Mouse (Mus musculus): ENCODE measurements around the gene Epb41l4b. TPM values are rescaled to one million over a fixed set of nuclear protein-coding genes. Genes with fewer than 3 reads are reported as not detected.

Epb41l4b gene
- 10.3 and 10.6 TPM in 2 replicates for polyA plus RNA-seq (2015; fragmentation: Nextera tagmentation; extraction: Ambion mirVana)

DNA sequence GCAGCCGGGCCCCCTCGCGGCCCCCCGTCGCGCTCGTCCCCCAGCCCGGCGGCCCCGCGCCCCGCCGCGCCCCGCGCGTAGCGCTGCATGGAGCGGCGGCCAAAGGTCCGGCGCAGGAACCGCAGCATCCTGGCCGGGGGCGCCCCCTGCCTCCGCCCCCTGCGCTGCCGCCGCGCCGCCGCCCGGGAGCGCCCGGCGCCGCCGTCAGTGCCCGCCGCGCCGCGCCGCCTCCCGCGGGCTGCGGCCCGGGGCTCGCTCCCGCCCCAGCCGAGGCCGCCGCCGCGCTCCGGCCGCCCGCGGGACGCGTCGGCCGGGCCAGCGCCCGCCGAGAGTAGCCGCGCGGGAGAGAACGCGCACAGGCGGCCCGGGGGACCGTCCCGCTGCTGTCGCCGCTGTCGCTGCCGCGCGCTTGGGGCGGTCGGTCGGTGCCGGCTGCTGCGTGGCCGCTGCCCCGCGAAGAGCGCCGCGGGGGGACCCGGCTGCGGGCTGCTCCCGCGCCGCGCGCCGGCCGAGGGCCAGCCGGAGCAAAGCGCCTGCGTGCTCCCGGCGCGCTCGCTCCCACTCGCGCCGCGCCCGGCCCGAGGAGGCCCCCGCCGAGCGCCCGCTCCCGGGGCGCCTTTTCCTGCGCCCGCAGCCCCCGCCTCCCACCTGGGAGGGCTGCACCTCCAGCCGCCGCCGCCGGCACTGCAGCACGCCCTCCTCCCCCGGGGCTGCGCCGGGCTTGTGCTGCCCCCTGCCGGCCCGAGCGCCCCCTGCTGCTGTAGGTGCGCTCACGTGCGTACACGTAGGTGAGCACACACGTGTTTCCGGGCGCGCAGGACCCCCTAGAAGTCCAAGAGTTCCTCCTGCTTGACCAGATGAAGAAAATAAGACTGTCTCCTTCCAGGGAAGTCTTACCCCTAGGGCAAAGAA is at the start of gene Epb41l4b:
Epb41l4b (minus strand) TSS at position 412 of the 912 bp plus-strand sequence.
- ATAC-seq (peak; percentile 80), DNase-seq (ENCODE audit: low spot score) (peak; percentile 87)
- peak within 1 kb of the TSS; percentile 43 for H3K9ac ChIP-seq (replicated peaks; ENCODE audit: low read depth)
- H3K27ac ChIP-seq (ENCODE audit: low read length): peak within 1 kb of the TSS; percentile 76
- H3K4me3 ChIP-seq (ENCODE audit: low read depth, low read length): peak within 1 kb of the TSS; percentile 67
- 1% methylated on average over 44 of the region's 142 CpGs for WGBS
- TF ChIP-seq CTCF (IDR thresholded peaks at IDR 0.05) (peak; percentile 93), EP300 (IDR thresholded peaks at IDR 0.05) (no peak)
- H3K4me1 ChIP-seq (ENCODE audit: insufficient read depth, low read depth, low read length): peaks cover 3% of the 10 kb centered on the region
- H3K36me3 ChIP-seq (ENCODE audit: insufficient read depth, low read length): no peaks in the 10 kb centered on the region
- H3K9me3 ChIP-seq (ENCODE audit: low read length): no peaks in the 10 kb centered on the region
- H3K4me2 ChIP-seq (replicated peaks; ENCODE audit: low read depth, low read length): peak within 1 kb of the TSS; percentile 98
- H3K27me3 ChIP-seq (replicated peaks; ENCODE audit: insufficient read depth, low read length): 0 out of 2 replicates have a peak, but pooled peaks cover 4% of the 10 kb centered on the region

DNA sequence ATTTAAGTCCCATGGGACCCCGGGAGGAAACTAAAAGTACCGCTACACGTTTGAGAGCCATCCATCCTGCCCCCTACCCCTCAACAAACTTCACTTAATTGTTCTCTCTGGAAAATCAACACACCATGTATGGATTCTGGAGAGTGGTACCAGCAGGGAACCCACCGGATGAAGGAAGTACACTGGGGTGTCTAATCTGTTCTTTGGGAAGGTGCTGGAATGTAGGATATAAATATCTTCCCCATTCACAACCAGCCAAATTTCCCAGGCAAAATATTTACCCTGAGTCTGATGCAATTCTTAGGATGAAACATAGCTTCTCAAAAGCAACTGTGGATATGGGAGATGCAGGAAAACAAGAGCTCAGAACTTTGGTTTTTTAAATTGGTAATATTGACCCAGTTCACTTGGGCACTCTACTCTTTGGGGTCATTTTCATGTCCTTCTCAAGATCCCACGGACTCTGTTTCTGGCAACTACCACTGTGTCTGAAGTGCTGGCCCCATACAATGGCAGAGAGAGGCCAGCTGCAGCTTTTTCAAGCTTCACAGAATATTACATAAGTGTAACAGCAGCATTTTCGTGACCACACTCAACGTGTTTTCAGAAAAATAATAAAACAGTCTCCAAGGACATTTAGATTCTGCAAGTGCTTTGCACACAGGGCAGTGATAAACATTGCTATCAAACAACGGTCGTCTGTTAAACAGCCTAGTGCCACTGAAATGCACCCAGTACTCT is 48.5 kb upstream of the Epb41l4b start:
- no peak overlapping the region for H3K27ac ChIP-seq (ENCODE audit: low read length)
- no peak overlapping the region for H3K4me2 ChIP-seq (replicated peaks; ENCODE audit: low read depth, low read length)
- no peak overlapping the region for H3K4me3 ChIP-seq (ENCODE audit: low read depth, low read length)
- no peaks in the 10 kb centered on the region for H3K9me3 ChIP-seq (ENCODE audit: low read length)
- 41% methylated on average over 9 of the region's 9 CpGs for WGBS
- DNase-seq (ENCODE audit: low spot score) (peak; percentile 50), ATAC-seq (peak; percentile 41; the same call in 1 of the 2 replicates)
- H3K27me3 ChIP-seq (replicated peaks; ENCODE audit: insufficient read depth, low read length): no peaks in the 10 kb centered on the region
- H3K4me1 ChIP-seq (ENCODE audit: insufficient read depth, low read depth, low read length): no peaks in the 10 kb centered on the region; the same call in 1 of the 2 replicates
- no peak overlapping the region for H3K9ac ChIP-seq (replicated peaks; ENCODE audit: low read depth)
- TF ChIP-seq EP300 (IDR thresholded peaks at IDR 0.05) (peak; percentile 31), CTCF (IDR thresholded peaks at IDR 0.05) (no peak)
- H3K36me3 ChIP-seq (ENCODE audit: insufficient read depth, low read length): no peaks in the 10 kb centered on the region

DNA sequence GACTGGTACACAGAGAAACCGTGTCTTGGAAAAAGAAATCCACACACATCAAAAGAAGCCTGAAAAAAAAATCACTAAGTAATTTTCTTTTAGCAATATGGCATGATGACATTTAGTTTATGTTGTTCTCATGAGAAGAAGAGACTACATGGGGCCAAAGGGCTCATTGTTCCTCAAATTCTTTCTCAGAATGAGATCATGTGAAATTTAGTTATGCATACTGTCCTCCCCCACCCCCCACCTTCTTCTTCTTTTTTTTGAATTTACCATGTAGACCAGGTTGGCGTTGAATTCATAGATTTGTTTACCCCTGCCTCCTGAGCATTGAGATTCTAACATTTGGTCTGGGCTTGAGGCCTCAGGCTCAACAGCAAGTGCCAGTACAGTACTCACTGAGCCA is 46.6 kb upstream of the Epb41l4b start:
- H3K4me2 ChIP-seq (replicated peaks; ENCODE audit: low read depth, low read length): no peak overlapping the region
- DNase-seq (ENCODE audit: low spot score): no peak
- H3K9me3 ChIP-seq (ENCODE audit: low read length): no peaks in the 10 kb centered on the region
- no peak overlapping the region for H3K9ac ChIP-seq (replicated peaks; ENCODE audit: low read depth)
- H3K4me1 ChIP-seq (ENCODE audit: insufficient read depth, low read depth, low read length): no peaks in the 10 kb centered on the region; the same call in 1 of the 2 replicates
- H3K36me3 ChIP-seq (ENCODE audit: insufficient read depth, low read length): no peaks in the 10 kb centered on the region
- 88% methylated on average over 2 of the region's 2 CpGs for WGBS
- H3K27ac ChIP-seq (ENCODE audit: low read length): no peak overlapping the region
- no peak overlapping the region for H3K4me3 ChIP-seq (ENCODE audit: low read depth, low read length)
- TF ChIP-seq CTCF (IDR thresholded peaks at IDR 0.05): no peak
- no peak for TF ChIP-seq EP300 (IDR thresholded peaks at IDR 0.05)
- no peaks in the 10 kb centered on the region for H3K27me3 ChIP-seq (replicated peaks; ENCODE audit: insufficient read depth, low read length)
- no peak for ATAC-seq

DNA sequence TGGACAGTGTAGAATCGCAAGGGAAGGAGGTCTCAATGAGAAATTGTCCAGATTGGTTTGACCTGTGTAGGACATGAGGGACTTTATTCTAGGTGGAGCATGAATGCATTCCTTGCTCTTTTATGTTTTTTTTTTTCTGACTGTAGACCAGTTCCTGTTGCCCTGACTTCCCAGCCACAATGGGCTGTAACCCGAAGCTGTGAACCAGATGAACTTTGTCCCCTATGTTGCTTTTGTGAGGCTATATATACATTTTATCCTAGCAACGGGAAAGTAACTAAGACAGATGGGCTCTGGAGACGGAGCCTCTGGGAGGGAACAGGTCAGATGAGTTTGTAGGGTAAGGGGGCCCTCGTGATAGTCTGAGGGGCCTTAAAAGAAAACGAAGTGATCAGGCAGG is 42.8 kb upstream of the Epb41l4b start:
- no peak overlapping the region for H3K27ac ChIP-seq (ENCODE audit: low read length)
- H3K4me2 ChIP-seq (replicated peaks; ENCODE audit: low read depth, low read length): no peak overlapping the region
- no peak for DNase-seq (ENCODE audit: low spot score)
- H3K9ac ChIP-seq (replicated peaks; ENCODE audit: low read depth): no peak overlapping the region
- TF ChIP-seq CTCF (IDR thresholded peaks at IDR 0.05) (no peak), EP300 (IDR thresholded peaks at IDR 0.05) (no peak)
- H3K27me3 ChIP-seq (replicated peaks; ENCODE audit: insufficient read depth, low read length): no peaks in the 10 kb centered on the region
- 16% methylated on average over 6 of the region's 6 CpGs for WGBS
- H3K36me3 ChIP-seq (ENCODE audit: insufficient read depth, low read length): no peaks in the 10 kb centered on the region
- no peak for ATAC-seq
- H3K4me3 ChIP-seq (ENCODE audit: low read depth, low read length): no peak overlapping the region
- H3K9me3 ChIP-seq (ENCODE audit: low read length): no peaks in the 10 kb centered on the region
- no peaks in the 10 kb centered on the region for H3K4me1 ChIP-seq (ENCODE audit: insufficient read depth, low read depth, low read length)

DNA sequence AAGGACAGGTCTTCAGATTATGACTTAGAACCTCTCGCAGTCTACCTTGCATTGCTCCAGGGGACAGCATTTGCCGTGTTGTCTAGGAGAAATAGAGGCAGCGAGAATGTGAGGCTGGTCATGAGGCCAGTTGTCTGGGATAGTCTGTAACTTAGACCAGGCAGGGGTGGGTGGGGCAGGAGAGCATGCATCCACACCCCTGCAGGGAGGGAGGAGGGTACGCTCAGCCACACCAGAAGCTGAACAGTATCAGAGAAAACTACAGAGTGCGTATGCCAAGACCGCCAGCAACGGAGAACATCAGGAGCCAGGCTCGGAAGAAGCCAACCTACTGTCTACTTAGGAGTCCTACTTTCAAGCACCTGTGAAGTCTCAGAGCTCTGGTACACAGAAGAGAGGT is 42.2 kb upstream of the Epb41l4b start:
- no peak for DNase-seq (ENCODE audit: low spot score)

DNA sequence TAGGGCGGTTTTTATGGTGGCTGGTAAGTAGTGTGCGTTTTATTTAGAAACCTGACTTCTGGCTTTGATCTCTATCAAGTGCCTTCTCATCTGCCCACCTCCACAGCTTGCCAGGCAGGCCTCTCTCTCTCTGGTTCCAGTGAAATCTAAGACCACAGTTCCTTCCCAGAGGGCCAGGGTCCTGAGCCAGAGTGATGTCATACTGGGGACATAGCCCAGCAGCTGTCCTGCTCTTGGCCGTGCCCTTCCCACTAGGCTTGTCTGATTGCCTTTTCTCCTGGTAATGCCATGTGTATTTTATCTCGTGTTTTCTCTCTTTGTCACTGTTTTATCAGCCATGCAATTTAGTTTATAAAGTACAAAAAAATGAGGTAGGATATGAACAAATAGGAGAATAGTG is 40.3 kb upstream of the Epb41l4b start:
- 57% methylated on average over 4 of the region's 4 CpGs for WGBS
- no peak overlapping the region for H3K9ac ChIP-seq (replicated peaks; ENCODE audit: low read depth)
- H3K9me3 ChIP-seq (ENCODE audit: low read length): no peaks in the 10 kb centered on the region
- no peaks in the 10 kb centered on the region for H3K27me3 ChIP-seq (replicated peaks; ENCODE audit: insufficient read depth, low read length)
- H3K4me3 ChIP-seq (ENCODE audit: low read depth, low read length): no peak overlapping the region
- ATAC-seq (no peak), DNase-seq (ENCODE audit: low spot score) (no peak)
- no peak overlapping the region for H3K4me2 ChIP-seq (replicated peaks; ENCODE audit: low read depth, low read length)
- no peaks in the 10 kb centered on the region for H3K4me1 ChIP-seq (ENCODE audit: insufficient read depth, low read depth, low read length)
- no peak overlapping the region for H3K27ac ChIP-seq (ENCODE audit: low read length)
- TF ChIP-seq EP300 (IDR thresholded peaks at IDR 0.05) (no peak), CTCF (IDR thresholded peaks at IDR 0.05) (no peak)
- H3K36me3 ChIP-seq (ENCODE audit: insufficient read depth, low read length): no peaks in the 10 kb centered on the region

More for the DNA sequence above, 42.2 kb upstream of the Epb41l4b start:
- H3K4me3 ChIP-seq (ENCODE audit: low read depth, low read length): no peak overlapping the region
- no peak overlapping the region for H3K4me2 ChIP-seq (replicated peaks; ENCODE audit: low read depth, low read length)
- ATAC-seq: no peak
- no peaks in the 10 kb centered on the region for H3K4me1 ChIP-seq (ENCODE audit: insufficient read depth, low read depth, low read length)
- 74% methylated on average over 8 of the region's 8 CpGs for WGBS
- no peaks in the 10 kb centered on the region for H3K27me3 ChIP-seq (replicated peaks; ENCODE audit: insufficient read depth, low read length)
- no peaks in the 10 kb centered on the region for H3K36me3 ChIP-seq (ENCODE audit: insufficient read depth, low read length)
- H3K9me3 ChIP-seq (ENCODE audit: low read length): no peaks in the 10 kb centered on the region
- H3K27ac ChIP-seq (ENCODE audit: low read length): no peak overlapping the region
- TF ChIP-seq EP300 (IDR thresholded peaks at IDR 0.05) (no peak), CTCF (IDR thresholded peaks at IDR 0.05) (no peak)
- no peak overlapping the region for H3K9ac ChIP-seq (replicated peaks; ENCODE audit: low read depth)

All from lung, postnatal 0 days (tissue).